Mouse (Mus musculus): ENCODE data around the gene Nfasc.

- TF ChIP-seq POLR2A (IDR thresholded peaks at IDR 0.05; ENCODE audit: low read depth, low read length), result no peak
- no peak for TF ChIP-seq CTCF (IDR thresholded peaks at IDR 0.05; ENCODE audit: borderline replicate concordance, insufficient read depth, low read length)
Measured at GRCm38 (mm10) chr1:132560907-132561700, 180.5 kb downstream of the Nfasc start.
